Mouse (Mus musculus) liver (tissue): ENCODE measurements around the gene Olfr1510.
"Not testable (repeated sequence)": the region's sequence is repeated elsewhere in the genome, so short reads cannot be mapped to it uniquely, and the experiment has no call there.

Experiments used
- DNase-seq: peaks from one replicate; pipeline ENCODE4 v3.0.0-alpha.2; 2020; ENCODE audit warnings: mixed read lengths

Olfr1510 gene

DNA sequence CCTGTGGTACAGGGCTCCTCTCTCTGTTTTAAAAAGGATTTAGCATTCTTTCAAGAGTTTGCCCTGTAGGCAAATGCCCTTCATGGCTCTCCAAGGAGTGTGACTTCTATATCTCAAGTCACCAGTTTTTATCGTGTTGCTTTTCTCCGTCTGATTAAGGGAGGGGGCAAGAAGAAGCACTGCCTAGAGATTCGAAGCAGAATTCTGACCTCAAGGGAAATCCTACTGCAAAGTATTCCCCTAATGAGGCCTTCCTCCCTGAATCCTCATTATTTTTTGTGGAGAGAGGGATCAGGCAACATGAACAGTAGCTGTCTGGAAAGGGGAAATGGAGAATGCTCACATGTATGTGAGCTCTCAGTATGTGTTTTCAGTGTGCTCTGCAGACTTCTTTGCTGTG lies at the start of gene Olfr1510:
Gene Olfr1510, minus strand, starts transcription at position 101 of the 400 bp plus-strand sequence.
- DNase-seq = no peak

DNA sequence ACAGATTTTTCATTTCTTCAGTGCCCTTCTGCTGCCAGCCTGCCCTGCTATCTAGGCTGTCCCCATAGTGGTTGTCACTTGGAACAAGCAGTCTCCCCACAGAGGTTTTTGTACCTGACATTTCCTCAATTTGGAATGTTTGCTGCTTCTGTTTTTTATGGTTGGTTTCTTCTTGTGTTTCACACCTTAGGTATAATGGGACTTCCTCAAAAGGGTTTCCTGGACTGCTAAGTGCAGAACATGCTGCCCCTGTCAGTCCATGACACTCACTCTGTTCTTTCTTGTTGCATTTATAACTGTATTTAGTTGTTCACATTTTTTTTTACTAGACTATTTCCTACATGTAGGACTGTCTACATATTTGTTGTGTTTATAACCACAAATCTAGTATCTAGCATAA lies 47.8 kb upstream of the Olfr1510 start:
- no peak for DNase-seq

DNA sequence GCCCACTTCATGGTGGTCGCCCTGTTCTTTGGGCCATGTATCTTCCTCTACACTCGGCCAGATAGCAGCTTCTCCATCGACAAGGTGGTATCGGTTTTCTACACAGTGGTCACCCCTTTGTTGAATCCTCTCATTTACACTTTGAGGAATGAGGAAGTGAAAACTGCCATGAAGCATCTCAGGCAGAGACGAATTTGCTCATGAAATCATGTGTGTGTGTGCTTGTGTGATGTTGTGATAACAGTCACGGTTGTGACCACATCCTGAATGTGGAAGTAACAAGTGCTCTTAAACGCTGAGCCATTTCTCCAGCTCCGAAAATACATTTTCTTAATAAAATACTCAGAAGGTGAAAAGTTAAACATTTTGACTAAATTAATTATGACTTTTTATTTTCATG lies 37.0 kb upstream of the Olfr1510 start:
- no peak for DNase-seq

DNA sequence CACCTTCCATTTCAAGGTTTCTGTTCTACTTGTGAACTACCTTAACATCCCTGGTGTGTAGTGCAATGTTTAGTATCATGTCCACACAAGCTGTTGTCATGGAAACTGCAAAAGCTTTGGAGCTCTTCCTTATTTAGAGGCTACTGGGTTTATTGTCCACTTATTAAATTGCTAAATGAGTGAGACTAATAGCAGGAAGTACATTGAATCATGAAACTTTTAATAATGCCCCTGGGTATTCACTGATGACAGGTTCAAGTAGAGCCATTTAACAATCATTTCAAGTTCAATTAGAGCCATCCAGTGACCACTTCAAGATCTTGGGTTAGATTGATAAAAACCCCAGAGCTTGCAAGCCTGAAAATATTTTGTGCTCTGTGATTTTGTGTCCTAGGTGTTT lies 28.5 kb upstream of the Olfr1510 start, which contains the start of gene Olfr1509:
Gene Olfr1509, plus strand, starts transcription at position 301 of the 400 bp plus-strand sequence.
- no peak for DNase-seq

DNA sequence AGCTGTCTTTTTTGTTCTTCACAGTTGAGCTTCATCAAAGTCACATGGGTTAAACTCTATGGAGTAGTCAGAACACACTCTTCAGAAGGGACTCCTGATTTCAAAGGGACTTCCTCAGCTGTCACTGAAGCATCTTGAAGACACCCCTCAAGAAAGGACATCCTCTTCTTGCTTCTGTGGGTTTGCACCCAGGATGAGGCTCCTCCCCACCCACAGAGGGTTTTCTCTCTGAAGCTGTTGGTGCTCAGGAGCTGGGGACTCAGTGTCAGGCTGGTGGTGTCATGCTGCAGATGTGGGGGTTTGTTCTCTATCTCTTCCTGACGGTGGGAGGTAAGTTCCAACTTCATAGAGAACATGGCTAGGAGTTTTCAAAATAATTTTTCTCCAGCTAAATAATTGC lies 13.5 kb upstream of the Olfr1510 start:
- DNase-seq = no peak

DNA sequence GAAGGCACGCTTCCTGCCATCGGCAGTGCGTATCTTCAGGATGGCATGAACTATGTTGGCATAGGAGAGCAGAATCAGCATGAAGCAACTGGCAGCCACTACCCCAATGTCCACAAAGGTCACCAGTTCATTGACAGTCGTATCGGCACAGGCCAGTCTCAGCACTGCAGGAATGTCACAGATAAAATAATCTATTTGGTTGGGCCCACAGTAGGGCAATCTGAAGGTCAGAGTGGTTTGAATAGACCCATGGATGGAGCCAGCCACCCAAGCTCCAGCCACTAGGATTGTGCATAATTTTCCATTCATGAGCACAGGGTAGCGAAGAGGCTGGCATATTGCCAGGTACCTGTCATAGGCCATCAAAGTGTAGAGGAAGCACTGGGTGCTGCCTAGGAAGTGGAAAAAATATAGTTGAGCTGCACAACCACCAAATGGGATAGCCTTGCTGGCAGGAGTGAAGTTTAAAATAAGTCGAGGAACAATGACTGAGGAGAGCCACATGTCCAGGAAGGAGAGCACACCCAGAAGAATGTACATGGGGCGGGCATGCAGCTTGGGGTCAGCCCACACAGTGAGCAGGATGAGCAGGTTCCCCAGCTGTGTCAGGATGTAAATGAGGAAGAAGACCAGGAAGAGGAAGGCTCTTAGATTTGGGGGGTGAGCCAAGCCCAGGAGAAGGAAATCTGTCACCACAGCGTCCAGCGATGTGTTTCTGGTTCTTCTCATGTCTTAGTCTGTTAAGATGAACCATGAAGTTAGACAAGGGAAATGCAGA lies 3.8 kb downstream of the Olfr1510 start:
- not testable (repeated sequence) for DNase-seq

DNA sequence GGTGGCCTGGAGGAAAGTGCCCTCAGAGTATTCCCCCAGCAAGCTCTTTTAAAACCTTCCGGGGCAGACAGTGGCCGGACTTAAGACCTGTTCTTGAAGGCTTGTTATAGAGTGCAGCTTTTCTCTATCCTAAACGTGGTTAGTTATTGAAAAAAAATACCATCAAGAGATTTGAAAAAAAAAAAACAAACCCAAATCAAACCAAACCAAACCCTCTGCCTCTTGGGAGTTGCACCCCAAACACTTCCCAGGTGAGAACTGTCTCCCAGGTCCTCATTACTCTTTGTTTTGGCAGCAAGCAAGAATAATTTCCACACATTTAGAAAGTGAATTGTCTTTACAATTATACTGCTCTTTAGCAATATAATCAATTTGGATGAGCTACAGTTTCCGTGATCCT lies 16.9 kb downstream of the Olfr1510 start, which contains the start of gene Olfr1511:
Gene Olfr1511, minus strand, starts transcription at position 101 of the 400 bp plus-strand sequence.
- DNase-seq = no peak

DNA sequence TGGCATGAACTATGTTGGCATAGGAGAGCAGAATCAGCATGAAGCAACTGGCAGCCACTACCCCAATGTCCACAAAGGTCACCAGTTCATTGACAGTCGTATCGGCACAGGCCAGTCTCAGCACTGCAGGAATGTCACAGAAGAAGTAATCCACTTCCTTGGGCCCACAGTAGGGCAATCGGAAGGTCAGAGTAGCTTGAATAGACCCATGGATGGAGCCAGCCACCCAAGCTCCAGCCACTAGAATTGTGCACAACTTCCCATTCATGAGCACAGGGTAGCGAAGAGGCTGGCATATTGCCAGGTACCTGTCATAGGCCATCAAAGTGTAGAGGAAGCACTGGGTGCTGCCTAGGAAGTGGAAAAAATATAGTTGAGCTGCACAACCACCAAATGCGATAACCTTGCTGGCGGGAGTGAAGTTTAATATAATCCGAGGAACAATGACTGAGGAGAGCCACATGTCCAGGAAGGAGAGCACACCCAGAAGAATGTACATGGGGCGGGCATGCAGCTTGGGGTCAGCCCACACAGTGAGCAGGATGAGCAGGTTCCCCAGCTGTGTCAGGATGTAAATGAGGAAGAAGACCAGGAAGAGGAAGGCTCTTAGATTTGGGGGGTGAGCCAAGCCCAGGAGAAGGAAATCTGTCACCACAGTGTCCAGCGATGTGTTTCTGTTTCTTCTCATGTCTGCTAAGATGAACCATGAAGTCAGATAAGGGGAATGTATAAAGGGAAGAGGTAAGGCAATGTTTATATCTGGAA lies 23.9 kb downstream of the Olfr1510 start:
- DNase-seq = not testable (repeated sequence)

DNA sequence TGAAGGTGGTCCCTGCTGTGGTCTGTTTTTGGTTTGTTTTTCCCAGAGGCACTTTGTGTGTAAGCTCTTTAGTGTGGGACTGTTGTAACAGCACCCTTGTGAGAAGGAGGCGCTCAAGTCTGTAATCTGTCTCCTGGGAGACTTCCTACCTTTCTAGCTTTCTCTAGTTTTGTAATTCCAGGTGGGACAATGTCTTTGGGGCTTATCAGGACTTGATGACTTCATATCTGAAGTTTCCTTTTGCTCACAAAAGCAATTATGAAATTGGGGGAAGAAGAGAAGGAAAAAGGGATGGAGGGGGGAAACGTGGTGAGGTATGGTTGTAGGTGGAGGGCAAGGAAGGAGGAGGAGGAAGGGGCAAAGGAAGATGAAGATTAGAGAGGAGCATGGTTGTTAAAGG lies 35.1 kb downstream of the Olfr1510 start, which contains the start of gene Olfr1512:
Gene Olfr1512, minus strand, starts transcription at position 101 of the 400 bp plus-strand sequence.
- no peak for DNase-seq

DNA sequence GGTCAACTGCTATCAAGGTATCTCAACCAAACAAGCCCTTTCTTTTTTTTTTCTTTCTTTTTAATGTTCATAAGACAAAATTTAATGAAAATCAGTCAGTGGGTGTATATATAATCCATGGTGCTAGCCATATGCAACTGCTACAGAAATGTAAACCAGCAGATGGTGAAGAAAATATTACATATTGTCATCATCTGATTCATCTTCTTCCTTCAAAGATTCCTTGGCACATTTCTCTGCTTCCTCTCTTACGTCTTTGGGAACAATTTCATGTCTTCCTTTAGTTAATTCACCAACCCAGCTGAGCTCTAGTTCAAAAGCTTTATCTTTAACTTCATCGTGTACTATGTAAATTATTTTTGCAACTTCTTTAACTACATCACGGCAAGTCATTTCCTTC lies 45.4 kb downstream of the Olfr1510 start:
- DNase-seq = no peak
